Mouse (Mus musculus) E14TG2a.4 (cell line): ENCODE measurements around the gene Xk.

Experiments
- CTCF ChIP-seq: conservative IDR thresholded peaks from 2 replicates; pipeline ENCODE4 v1.5.1; 2014; ENCODE audit warnings: low read length
- NANOG ChIP-seq: IDR thresholded peaks from 2 replicates; pipeline ENCODE4 v1.6.1; 2014; ENCODE audit warnings: borderline replicate concordance, low read length, mixed read lengths

GRCm38 (mm10) chrX:9271947-9272459, 553 bp upstream of the Xk start:
- TF ChIP-seq CTCF (no peak), NANOG (no peak)
